Mouse (Mus musculus): ENCODE data around the gene Tnfaip6. TPM values are rescaled to one million over a fixed set of nuclear protein-coding genes. Genes with fewer than 3 reads are reported as not detected.

Tnfaip6 gene
- polyA plus RNA-seq, 1 experiment from 2014 or later, result 4.8 TPM

- H3K4me1 ChIP-seq (ENCODE audit: control insufficient read depth, insufficient read depth, low read length), result no peaks in the 10 kb centered on the region
- H3K27ac ChIP-seq (ENCODE audit: low read length), result no peak overlapping the region
- H3K36me3 ChIP-seq (ENCODE audit: control insufficient read depth, insufficient read depth, low read length), result no peaks in the 10 kb centered on the region
- H3K9ac ChIP-seq (ENCODE audit: low read length), result no peak overlapping the region
- H3K4me3 ChIP-seq (replicated peaks; ENCODE audit: low read length), result no peak overlapping the region
- WGBS, result 79% methylated on average over 4 of the region's 4 CpGs
- no peak for ATAC-seq (ENCODE audit: insufficient read depth, low FRiP score)
- 0 out of 2 replicates have a peak, but pooled peaks cover 3% of the 10 kb centered on the region for H3K9me3 ChIP-seq (replicated peaks; ENCODE audit: control insufficient read depth, low read length)
- H3K27me3 ChIP-seq (ENCODE audit: control insufficient read depth, insufficient read depth, low read length), result no peaks in the 10 kb centered on the region
- no peak overlapping the region for H3K4me2 ChIP-seq (ENCODE audit: low read depth, low read length)
Observed at GRCm38 (mm10) chr2:52027061-52027460, 10.7 kb upstream of the Tnfaip6 start.

- no peaks in the 10 kb centered on the region for H3K36me3 ChIP-seq (ENCODE audit: control insufficient read depth, insufficient read depth, low read length)
- H3K4me2 ChIP-seq (ENCODE audit: low read depth, low read length), result no peak overlapping the region
- H3K9me3 ChIP-seq (replicated peaks; ENCODE audit: control insufficient read depth, low read length), result 0 out of 2 replicates have a peak, but pooled peaks cover 3% of the 10 kb centered on the region
- H3K9ac ChIP-seq (ENCODE audit: low read length), result no peak overlapping the region
- H3K27ac ChIP-seq (ENCODE audit: low read length), result no peak overlapping the region
- H3K27me3 ChIP-seq (ENCODE audit: control insufficient read depth, insufficient read depth, low read length), result no peaks in the 10 kb centered on the region
- H3K4me1 ChIP-seq (ENCODE audit: control insufficient read depth, insufficient read depth, low read length), result no peaks in the 10 kb centered on the region
- no peak for ATAC-seq (ENCODE audit: insufficient read depth, low FRiP score)
- 81% methylated on average over 3 of the region's 3 CpGs for WGBS
- no peak overlapping the region for H3K4me3 ChIP-seq (replicated peaks; ENCODE audit: low read length)
Observed at GRCm38 (mm10) chr2:52029426-52029825, 8.4 kb upstream of the Tnfaip6 start.

- H3K4me1 ChIP-seq (ENCODE audit: control insufficient read depth, insufficient read depth, low read length), result no peaks in the 10 kb centered on the region
- H3K36me3 ChIP-seq (ENCODE audit: control insufficient read depth, insufficient read depth, low read length), result no peaks in the 10 kb centered on the region
- no peak overlapping the region for H3K27ac ChIP-seq (ENCODE audit: low read length)
- no peak overlapping the region for H3K4me2 ChIP-seq (ENCODE audit: low read depth, low read length)
- no peak for ATAC-seq (ENCODE audit: insufficient read depth, low FRiP score)
- WGBS, result 74% methylated on average over 4 of the region's 4 CpGs
- no peak overlapping the region for H3K9ac ChIP-seq (ENCODE audit: low read length)
- H3K9me3 ChIP-seq (replicated peaks; ENCODE audit: control insufficient read depth, low read length), result 0 out of 2 replicates have a peak, but pooled peaks cover 3% of the 10 kb centered on the region
- H3K4me3 ChIP-seq (replicated peaks; ENCODE audit: low read length), result no peak overlapping the region
- no peaks in the 10 kb centered on the region for H3K27me3 ChIP-seq (ENCODE audit: control insufficient read depth, insufficient read depth, low read length)
Observed at GRCm38 (mm10) chr2:52031491-52031890, 6.3 kb upstream of the Tnfaip6 start.

GRCm38 (mm10) chr2:52034601-52035000, 3.2 kb upstream of the Tnfaip6 start:
- Histone ChIP-seq H3K9me3 (replicated peaks; ENCODE audit: control insufficient read depth, low read length) (no peaks in the 10 kb centered on the region), H3K4me1 (ENCODE audit: control insufficient read depth, insufficient read depth, low read length) (no peaks in the 10 kb centered on the region), H3K4me3 (replicated peaks; ENCODE audit: low read length) (no peak overlapping the region), H3K4me2 (ENCODE audit: low read depth, low read length) (no peak overlapping the region), H3K9ac (ENCODE audit: low read length) (no peak overlapping the region), H3K27ac (ENCODE audit: low read length) (no peak overlapping the region), H3K36me3 (ENCODE audit: control insufficient read depth, insufficient read depth, low read length) (no peaks in the 10 kb centered on the region), H3K27me3 (ENCODE audit: control insufficient read depth, insufficient read depth, low read length) (no peaks in the 10 kb centered on the region)
- ATAC-seq (ENCODE audit: insufficient read depth, low FRiP score), result no peak
- 84% methylated on average over 4 of the region's 4 CpGs for WGBS

GRCm38 (mm10) chr2:52035144-52035543, 2.7 kb upstream of the Tnfaip6 start:
- Histone ChIP-seq H3K9ac (ENCODE audit: low read length) (no peak overlapping the region), H3K9me3 (replicated peaks; ENCODE audit: control insufficient read depth, low read length) (no peaks in the 10 kb centered on the region), H3K4me2 (ENCODE audit: low read depth, low read length) (no peak overlapping the region), H3K27me3 (ENCODE audit: control insufficient read depth, insufficient read depth, low read length) (no peaks in the 10 kb centered on the region), H3K36me3 (ENCODE audit: control insufficient read depth, insufficient read depth, low read length) (no peaks in the 10 kb centered on the region), H3K4me1 (ENCODE audit: control insufficient read depth, insufficient read depth, low read length) (no peaks in the 10 kb centered on the region), H3K4me3 (replicated peaks; ENCODE audit: low read length) (no peak overlapping the region), H3K27ac (ENCODE audit: low read length) (no peak overlapping the region)
- no peak for ATAC-seq (ENCODE audit: insufficient read depth, low FRiP score)
- WGBS, result 61% methylated on average over 4 of the region's 4 CpGs

GRCm38 (mm10) chr2:52036929-52037595, 747 bp upstream of the Tnfaip6 start:
- 47% methylated on average over 11 of the region's 11 CpGs for whole genome bisulfite sequencing
- no peaks in the 10 kb centered on the region for H3K4me1 ChIP-seq (ENCODE audit: control insufficient read depth, insufficient read depth, low read length)
- H3K36me3 ChIP-seq (ENCODE audit: control insufficient read depth, insufficient read depth, low read length), result no peaks in the 10 kb centered on the region
- peak overlapping the region; percentile 69 for H3K4me2 ChIP-seq (ENCODE audit: low read depth, low read length)
- ATAC-seq (ENCODE audit: insufficient read depth, low FRiP score), result no peak
- no peak overlapping the region for H3K9ac ChIP-seq (ENCODE audit: low read length)
- no peaks in the 10 kb centered on the region for H3K27me3 ChIP-seq (ENCODE audit: control insufficient read depth, insufficient read depth, low read length)
- H3K4me3 ChIP-seq (replicated peaks; ENCODE audit: low read length), result peak overlapping the region; percentile 46; the same call in 1 of the 2 replicates
- H3K9me3 ChIP-seq (replicated peaks; ENCODE audit: control insufficient read depth, low read length), result no peaks in the 10 kb centered on the region
- no peak overlapping the region for H3K27ac ChIP-seq (ENCODE audit: low read length)

- no peak overlapping the region for H3K9ac ChIP-seq (ENCODE audit: low read length)
- WGBS, result 57% methylated on average over 5 of the region's 5 CpGs
- no peaks in the 10 kb centered on the region for H3K9me3 ChIP-seq (replicated peaks; ENCODE audit: control insufficient read depth, low read length)
- H3K4me3 ChIP-seq (replicated peaks; ENCODE audit: low read length), result peak overlapping the region; percentile 25
- peak overlapping the region; percentile 69 for H3K4me2 ChIP-seq (ENCODE audit: low read depth, low read length)
- ATAC-seq (ENCODE audit: insufficient read depth, low FRiP score), result no peak
- no peak overlapping the region for H3K27ac ChIP-seq (ENCODE audit: low read length)
- no peaks in the 10 kb centered on the region for H3K36me3 ChIP-seq (ENCODE audit: control insufficient read depth, insufficient read depth, low read length)
- no peaks in the 10 kb centered on the region for H3K27me3 ChIP-seq (ENCODE audit: control insufficient read depth, insufficient read depth, low read length)
- no peaks in the 10 kb centered on the region for H3K4me1 ChIP-seq (ENCODE audit: control insufficient read depth, insufficient read depth, low read length)
Observed at GRCm38 (mm10) chr2:52038558-52038957, 749 bp downstream of the Tnfaip6 start.

GRCm38 (mm10) chr2:52039083-52039801, 1.4 kb downstream of the Tnfaip6 start:
- Histone ChIP-seq H3K27me3 (ENCODE audit: control insufficient read depth, insufficient read depth, low read length) (no peaks in the 10 kb centered on the region), H3K9ac (ENCODE audit: low read length) (no peak overlapping the region), H3K36me3 (ENCODE audit: control insufficient read depth, insufficient read depth, low read length) (no peaks in the 10 kb centered on the region), H3K4me3 (replicated peaks; ENCODE audit: low read length) (no peak overlapping the region), H3K9me3 (replicated peaks; ENCODE audit: control insufficient read depth, low read length) (no peaks in the 10 kb centered on the region), H3K4me2 (ENCODE audit: low read depth, low read length) (no peak overlapping the region), H3K27ac (ENCODE audit: low read length) (no peak overlapping the region), H3K4me1 (ENCODE audit: control insufficient read depth, insufficient read depth, low read length) (no peaks in the 10 kb centered on the region)
- no peak for ATAC-seq (ENCODE audit: insufficient read depth, low FRiP score)
- 81% methylated on average over 8 of the region's 8 CpGs for WGBS

- ATAC-seq (ENCODE audit: insufficient read depth, low FRiP score), result no peak
- Histone ChIP-seq H3K4me2 (ENCODE audit: low read depth, low read length) (no peak overlapping the region), H3K27me3 (ENCODE audit: control insufficient read depth, insufficient read depth, low read length) (no peaks in the 10 kb centered on the region), H3K27ac (ENCODE audit: low read length) (no peak overlapping the region), H3K36me3 (ENCODE audit: control insufficient read depth, insufficient read depth, low read length) (no peaks in the 10 kb centered on the region), H3K9ac (ENCODE audit: low read length) (no peak overlapping the region), H3K4me1 (ENCODE audit: control insufficient read depth, insufficient read depth, low read length) (no peaks in the 10 kb centered on the region), H3K9me3 (replicated peaks; ENCODE audit: control insufficient read depth, low read length) (no peaks in the 10 kb centered on the region), H3K4me3 (replicated peaks; ENCODE audit: low read length) (no peak overlapping the region)
- WGBS, result 82% methylated on average over 3 of the region's 3 CpGs
Observed at GRCm38 (mm10) chr2:52042132-52042531, 4.3 kb downstream of the Tnfaip6 start.
